Mouse (Mus musculus) liver, embryonic 14.5 days (tissue): ENCODE results near the gene Mcoln3. TPM values are rescaled to one million over a fixed set of nuclear protein-coding genes. Genes with fewer than 3 reads are reported as not detected.

Experiments
- ATAC-seq: fragments of 200-750 bp; cut with Nextera tagmentation; 2 replicates; pipeline ENCODE4 v1.8.0; 2017; ENCODE audit warnings: moderate number of reproducible peaks, mild to moderate bottlenecking, moderate library complexity; ENCODE audit not compliant: insufficient read depth
- DNase-seq, 3 experiments: peaks; one replicate each; pipeline ENCODE4 v3.0.0-alpha.2; 2012 to 2013; ENCODE audit warnings: low read depth in 3 of 3, low spot score in 3 of 3
- H3K27ac ChIP-seq: fragments of 300-500 bp; sonication (generic); 2 replicates; pipeline ENCODE4 v1.5.1; 2014; ENCODE audit warnings: moderate library complexity, mild to moderate bottlenecking, control low read depth, inconsistent platforms
- H3K27me3 ChIP-seq: fragments of 300-500 bp; sonication (generic); 2 replicates; pipeline ENCODE4 v1.6.1; 2014; ENCODE audit warnings: mild to moderate bottlenecking, low read length, moderate library complexity; ENCODE audit not compliant: control insufficient read depth, insufficient read depth
- H3K36me3 ChIP-seq: fragments of 300-500 bp; sonication (generic); replicated peaks from 2 replicates; pipeline ENCODE4 v1.6.1; 2014; ENCODE audit warnings: low read depth; ENCODE audit not compliant: control insufficient read depth, insufficient read depth
- H3K4me1 ChIP-seq, 2 experiments: fragments of 200-500 bp in 1 of 2; fragments of 300-500 bp in 1 of 2; sonication (generic) in 1 of 2; replicated peaks; 2 replicates each; pipeline ENCODE4 v1.6.1; 2012 to 2014; ENCODE audit warnings: antibody characterized with exemption in 1 of 2, inconsistent platforms in 1 of 2, low read length in 1 of 2; ENCODE audit not compliant: control insufficient read depth in 2 of 2, insufficient read depth in 2 of 2
- H3K4me2 ChIP-seq: fragments of 300-500 bp; sonication (generic); 2 replicates; pipeline ENCODE4 v1.6.1; 2014; ENCODE audit warnings: low read depth, mild to moderate bottlenecking, control low read depth, moderate library complexity
- H3K4me3 ChIP-seq, 2 experiments: fragments of 200-500 bp in 1 of 2; fragments of 300-500 bp in 1 of 2; sonication (generic) in 1 of 2; 2 replicates each; pipeline ENCODE4 v1.5.1; 2012 to 2014; ENCODE audit warnings: low read depth in 2 of 2, low read length in 2 of 2, mild to moderate bottlenecking in 2 of 2, control low read depth in 1 of 2, inconsistent platforms in 1 of 2, moderate library complexity in 1 of 2; ENCODE audit not compliant: insufficient read depth in 1 of 2
- H3K9ac ChIP-seq: fragments of 300-500 bp; sonication (generic); replicated peaks from 2 replicates; pipeline ENCODE4 v1.6.1; 2014; ENCODE audit warnings: mild to moderate bottlenecking, control low read depth, moderate library complexity
- H3K9me3 ChIP-seq: fragments of 300-500 bp; sonication (generic); 2 replicates; pipeline ENCODE4 v1.6.1; 2016; ENCODE audit warnings: low read length, mixed read lengths; ENCODE audit not compliant: control insufficient read depth
- CTCF ChIP-seq: IDR thresholded peaks from 2 replicates; pipeline ENCODE4 v1.5.1; 2016; ENCODE audit warnings: antibody characterized with exemption, low read depth, control low read depth
- EP300 ChIP-seq: IDR thresholded peaks from 2 replicates; pipeline ENCODE4 v1.6.1; 2016; ENCODE audit warnings: antibody characterized with exemption, low read depth
- WGBS: fragments of 180-500 bp; shearing (Covaris S2); extraction: QIAGEN DNeasy Blood & Tissue Kit; methylation state at CpG from one replicate; pipeline ENCODE4 v1.1.7; 2014; ENCODE audit not compliant: insufficient replicate concordance; 5-methylcytosine and 5-hydroxymethylcytosine counted together
- polyA plus RNA-seq, 2 experiments: library from polyadenylated mRNA; depleted of rRNA in 1 of 2; stranded (reverse) in 1 of 2; unstranded in 1 of 2; fragments of >200 nt; fragmentation: Nextera tagmentation in 1 of 2; extraction: Ambion mirVana in 1 of 2; gene quantifications; 2 replicates each; pipeline versions ENCODE4 v1.2.1 to v1.2.3; 2012 to 2014

Gene Mcoln3
- polyA plus RNA-seq, 2 experiments = 0.11 to 0.25 TPM

DNA sequence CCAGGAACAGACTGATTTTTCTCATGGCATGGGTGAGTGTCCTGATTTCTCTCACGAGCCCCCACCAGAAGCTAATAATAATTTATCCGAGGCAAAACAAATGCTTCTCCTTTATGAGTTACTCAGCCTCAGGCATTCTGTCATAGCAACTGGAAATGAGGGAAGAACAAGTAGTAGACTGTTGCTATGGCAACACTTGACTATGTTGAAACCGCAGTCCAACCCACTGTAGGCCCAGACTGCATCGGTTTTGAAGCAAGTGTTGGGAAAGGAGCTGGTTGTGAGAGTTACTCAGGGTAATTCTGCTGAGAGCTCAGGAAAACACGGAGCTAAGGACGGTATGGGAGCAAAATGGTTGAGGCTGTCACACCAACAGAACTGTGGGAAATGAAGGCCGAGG is 25.3 kb downstream of the Mcoln3 start:
- no peaks in the 10 kb centered on the region for H3K36me3 ChIP-seq
- H3K4me3 ChIP-seq = no peak overlapping the region
- no peak overlapping the region for H3K9ac ChIP-seq
- no peaks in the 10 kb centered on the region for H3K27me3 ChIP-seq
- H3K9me3 ChIP-seq = no peaks in the 10 kb centered on the region
- DNase-seq (no peak), ATAC-seq (no peak)
- no peak overlapping the region for H3K27ac ChIP-seq
- H3K4me1 ChIP-seq = peaks cover 0 to 2% of the 10 kb centered on the region in 2 experiments; a peak in 1 of 4 replicates
- 62% methylated on average over 7 of the region's 7 CpGs for WGBS
- no peak overlapping the region for H3K4me2 ChIP-seq
- TF ChIP-seq EP300 = no peak

DNA sequence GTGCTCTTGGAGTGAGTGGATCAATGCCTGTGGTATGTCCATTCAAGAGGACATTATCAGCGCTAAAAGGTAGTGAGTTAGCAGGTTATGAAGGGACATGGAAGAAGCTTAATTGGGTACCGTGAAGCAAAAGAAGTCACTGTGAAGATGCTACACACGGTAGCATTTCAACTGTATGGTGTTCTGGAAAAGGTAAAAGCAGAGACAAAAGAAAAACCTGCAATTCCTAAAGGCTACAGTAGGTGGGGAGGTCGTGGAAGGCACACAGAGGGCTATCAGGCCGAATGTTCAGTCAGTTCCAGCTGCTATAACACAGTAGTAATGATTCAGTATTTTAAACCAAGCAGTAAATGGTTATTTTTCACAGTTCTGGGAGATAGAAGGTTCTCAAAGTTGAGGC is 28.3 kb downstream of the Mcoln3 start:
- peaks cover 0 to 2% of the 10 kb centered on the region in 2 experiments; a peak in 1 of 4 replicates for H3K4me1 ChIP-seq
- H3K36me3 ChIP-seq = no peaks in the 10 kb centered on the region
- H3K9me3 ChIP-seq = no peaks in the 10 kb centered on the region
- 39% methylated on average over 5 of the region's 5 CpGs for WGBS
- no peak overlapping the region for H3K27ac ChIP-seq
- H3K27me3 ChIP-seq = no peaks in the 10 kb centered on the region
- H3K4me3 ChIP-seq = no peak overlapping the region
- H3K9ac ChIP-seq = no peak overlapping the region
- no peak overlapping the region for H3K4me2 ChIP-seq
- DNase-seq (no peak), ATAC-seq (no peak)
- TF ChIP-seq CTCF (no peak), EP300 (no peak)

DNA sequence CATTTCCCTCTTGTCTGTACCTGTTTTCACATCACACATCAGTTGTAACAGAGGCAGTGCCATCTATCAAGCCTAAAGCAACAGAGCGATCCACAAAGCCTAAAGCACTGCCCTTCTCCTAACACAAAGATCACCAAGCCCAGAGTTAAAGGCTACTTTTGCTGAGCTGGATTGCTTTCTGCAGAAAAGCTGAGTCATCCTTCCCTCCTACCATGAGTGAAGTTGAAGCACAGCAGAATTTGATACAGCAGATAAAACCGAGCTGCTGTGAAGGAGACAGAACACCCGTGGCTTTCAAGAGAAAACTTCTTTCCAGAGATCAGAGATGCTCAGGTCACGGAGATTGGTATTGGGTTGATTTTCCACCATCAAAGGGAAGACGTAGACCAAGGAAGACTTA is 28.9 kb downstream of the Mcoln3 start:
- H3K4me3 ChIP-seq = no peak overlapping the region
- H3K27ac ChIP-seq = no peak overlapping the region
- no peaks in the 10 kb centered on the region for H3K27me3 ChIP-seq
- ATAC-seq (no peak), DNase-seq (no peak)
- H3K36me3 ChIP-seq = no peaks in the 10 kb centered on the region
- TF ChIP-seq CTCF (no peak), EP300 (no peak)
- peaks cover 0 to 2% of the 10 kb centered on the region in 2 experiments; a peak in 1 of 4 replicates for H3K4me1 ChIP-seq
- H3K9me3 ChIP-seq = no peaks in the 10 kb centered on the region
- H3K9ac ChIP-seq = no peak overlapping the region
- WGBS = 35% methylated on average over 5 of the region's 5 CpGs
- H3K4me2 ChIP-seq = no peak overlapping the region

DNA sequence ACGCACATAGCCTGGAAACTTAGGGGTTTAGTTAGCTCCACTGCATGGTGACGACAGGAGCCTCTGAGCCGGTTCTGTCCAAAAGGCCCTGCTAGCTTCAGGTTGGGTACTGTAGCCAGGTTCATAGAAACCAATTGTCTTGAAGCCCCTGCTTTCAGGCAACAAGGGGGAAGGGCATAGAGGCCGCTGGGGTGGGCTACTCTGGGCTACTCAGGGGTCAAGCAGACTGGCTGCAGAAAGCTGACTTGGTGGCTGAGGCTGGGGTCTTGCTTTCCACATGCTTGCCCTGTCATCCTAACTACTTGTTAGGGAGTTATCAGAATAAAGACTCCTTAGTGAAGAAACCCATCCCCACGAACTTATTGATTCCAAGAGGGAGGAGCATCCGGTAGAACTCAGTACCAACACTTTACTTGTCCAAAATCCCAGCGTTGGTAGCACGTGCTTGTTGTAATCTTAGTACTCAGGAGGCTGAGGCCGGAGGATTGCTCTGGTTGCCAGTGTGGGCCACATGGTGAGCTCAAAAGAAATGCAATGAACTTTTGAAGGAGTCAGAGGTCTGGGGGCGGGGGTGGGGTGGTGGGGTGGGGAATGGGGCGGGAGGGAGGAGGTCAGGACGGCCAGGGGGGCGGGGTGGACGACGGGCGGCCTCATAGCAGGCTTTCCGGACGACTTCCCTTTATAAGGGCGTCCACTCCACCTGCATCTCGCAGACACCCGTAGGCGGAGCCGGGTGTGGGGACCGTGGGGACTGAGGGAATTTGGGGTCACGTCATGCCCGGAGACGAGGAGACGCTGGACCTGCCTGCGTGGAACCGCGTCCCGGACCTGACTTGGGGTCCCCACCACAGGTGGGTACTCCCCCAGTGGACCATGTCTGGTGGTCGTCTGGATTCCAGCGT is 32.2 kb downstream of the Mcoln3 start, which contains the start of gene Mcoln2:
Gene Mcoln2 (plus strand): TSS at position 678 of the 902 bp plus-strand sequence.
- WGBS = 9% methylated on average over 34 of the region's 34 CpGs
- peak within 1 kb of the TSS; percentile 45 to 47 for H3K4me3 ChIP-seq
- H3K9me3 ChIP-seq = no peaks in the 10 kb centered on the region
- no peak within 1 kb of the TSS for H3K9ac ChIP-seq
- TF ChIP-seq CTCF (no peak), EP300 (no peak)
- ATAC-seq = peak; percentile 56
- no peak for DNase-seq
- H3K4me2 ChIP-seq = peak within 1 kb of the TSS; percentile 61
- H3K27ac ChIP-seq = no peak within 1 kb of the TSS
- H3K4me1 ChIP-seq = peaks cover 0 to 4% of the 10 kb centered on the region in 2 experiments; a peak in 2 of 4 replicates
- H3K27me3 ChIP-seq = no peaks in the 10 kb centered on the region
- no peaks in the 10 kb centered on the region for H3K36me3 ChIP-seq

DNA sequence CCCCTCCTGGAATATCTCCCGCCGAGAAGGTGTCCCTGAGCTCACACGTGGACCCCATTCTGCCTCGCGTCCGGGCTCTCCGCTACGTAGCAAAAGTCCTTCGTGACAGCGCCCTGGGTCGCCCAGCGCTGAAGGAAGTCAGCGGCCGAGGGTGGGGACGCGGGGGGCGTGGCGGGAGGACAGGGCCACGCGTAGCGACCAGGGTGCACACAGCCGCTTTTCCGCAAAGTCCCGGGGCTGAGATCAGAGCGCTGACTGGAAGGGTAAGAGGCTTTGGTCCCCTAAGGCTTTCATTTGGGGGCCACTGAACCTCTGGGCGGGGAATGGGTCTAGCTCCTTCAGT is 32.8 kb downstream of the Mcoln3 start:
- no peak for TF ChIP-seq EP300
- TF ChIP-seq CTCF = no peak
- no peaks in the 10 kb centered on the region for H3K27me3 ChIP-seq
- H3K9ac ChIP-seq = no peak overlapping the region
- H3K36me3 ChIP-seq = no peaks in the 10 kb centered on the region
- H3K4me3 ChIP-seq = peak overlapping the region; percentile 45 to 47
- H3K27ac ChIP-seq = no peak overlapping the region
- WGBS = 2% methylated on average over 25 of the region's 26 CpGs
- ATAC-seq (peak; percentile 56), DNase-seq (no peak)
- no peaks in the 10 kb centered on the region for H3K9me3 ChIP-seq
- H3K4me1 ChIP-seq = peaks cover 0 to 4% of the 10 kb centered on the region in 2 experiments; a peak in 2 of 4 replicates
- H3K4me2 ChIP-seq = peak overlapping the region; percentile 61
